ENCODE assay signal across 26 mouse cellular contexts in genomic region chr11:76773811-76774210, GRCm38 (mm10). TPM values are rescaled to one million over a fixed set of nuclear protein-coding genes. Genes with fewer than 3 reads are reported as not detected.
DNase-seq lines count a peak whose midpoint lies in the region; ATAC-seq and TF ChIP-seq lines count a peak whose summit lies in the region.
"Had no signal": no experiment of that assay in that cellular context is flagged by ENCODE, and none has a peak within 500 bp of the region (broad histone marks: within the 10 kb centered on the region; RNA-seq: fewer than 3 reads in every experiment).

No protein-coding gene starts in this region.

- no peak overlapping the region; the same call in 1 of the 2 replicates for H3K27ac ChIP-seq in embryonic facial prominence, embryonic 14.5 days (replicated peaks; ENCODE audit: low read depth, low read length)
- H3K27ac ChIP-seq in embryonic facial prominence, embryonic 10.5 days (replicated peaks), result no peak overlapping the region
- no peak overlapping the region for H3K27ac ChIP-seq in heart, postnatal 0 days (ENCODE audit: low read depth)
- no peak overlapping the region for H3K27ac ChIP-seq in heart, adult 2 months
- H3K27ac ChIP-seq in lung, embryonic 16.5 days (ENCODE audit: low read length), result no peak overlapping the region
- H3K27ac ChIP-seq: forebrain, embryonic 15.5 days; gastrocnemius, adult 2 months; hindbrain, embryonic 12.5 days; hindbrain, postnatal 0 days; kidney, embryonic 15.5 days; limb, embryonic 12.5 days; macrophage; midbrain, embryonic 13.5 days had no signal

- no peak overlapping the region for H3K4me2 ChIP-seq in embryonic facial prominence, embryonic 14.5 days (ENCODE audit: low read depth, low read length)
- no peak overlapping the region for H3K4me2 ChIP-seq in heart, postnatal 0 days (ENCODE audit: low read depth, low read length)
- no peak overlapping the region for H3K4me2 ChIP-seq in lung, embryonic 16.5 days (ENCODE audit: low read depth, low read length)
- H3K4me2 ChIP-seq: forebrain, embryonic 15.5 days; heart, embryonic 11.5 days; hindbrain, embryonic 12.5 days; kidney, embryonic 15.5 days; limb, embryonic 12.5 days; liver, embryonic 11.5 days; midbrain, embryonic 13.5 days had no signal

- no peak overlapping the region for H3K9ac ChIP-seq in embryonic facial prominence, embryonic 14.5 days (ENCODE audit: low read depth, low read length)
- no peak overlapping the region for H3K9ac ChIP-seq in heart, postnatal 0 days (replicated peaks; ENCODE audit: low read depth, low read length)
- H3K9ac ChIP-seq in heart, adult 2 months (ENCODE audit: low read depth, low read length), result no peak overlapping the region
- no peak overlapping the region for H3K9ac ChIP-seq in lung, embryonic 16.5 days (ENCODE audit: low read length)
- H3K9ac ChIP-seq: forebrain, embryonic 15.5 days; hindbrain, embryonic 12.5 days; kidney, embryonic 15.5 days; limb, embryonic 12.5 days had no signal

- no peaks in the 10 kb centered on the region for H3K4me1 ChIP-seq in embryonic facial prominence, embryonic 14.5 days (ENCODE audit: control insufficient read depth, insufficient read depth, low read length)
- no peaks in the 10 kb centered on the region for H3K4me1 ChIP-seq in embryonic facial prominence, embryonic 10.5 days
- H3K4me1 ChIP-seq in heart, postnatal 0 days (ENCODE audit: control insufficient read depth, insufficient read depth), result peaks cover 6% of the 10 kb centered on the region; the same call in 1 of the 2 replicates
- peaks cover 3% of the 10 kb centered on the region; the same call in 1 of the 2 replicates for H3K4me1 ChIP-seq in heart, adult 2 months (ENCODE audit: control insufficient read depth, insufficient read depth, low read length)
- H3K4me1 ChIP-seq in lung, embryonic 16.5 days (replicated peaks; ENCODE audit: control insufficient read depth, insufficient read depth, low read length), result peaks cover 15% of the 10 kb centered on the region
- H3K4me1 ChIP-seq: forebrain, embryonic 15.5 days; hindbrain, embryonic 12.5 days; limb, embryonic 12.5 days; midbrain, embryonic 13.5 days had no signal

- peak; percentile 39 for DNase-seq in embryonic facial prominence, embryonic 14.5 days (ENCODE audit: low spot score)
- no peak for DNase-seq in embryonic facial prominence, embryonic 10.5 days (ENCODE audit: low spot score)
- peak; percentile 18 for DNase-seq in heart, postnatal 0 days (ENCODE audit: low spot score)
- DNase-seq in heart, adult 2 months, result no peak
- no peak for DNase-seq in lung, adult 18-20 months
- peak; percentile 13 for DNase-seq in brain, adult 2 months (ENCODE audit: low read depth, low spot score)
- no peak for DNase-seq in right cerebral cortex, postnatal 36 days (ENCODE audit: low spot score in 2 of 2)
- DNase-seq: adrenal gland, adult 2 months; adrenal gland, postnatal 36 days; cerebellum, adult 2 months; cerebellum, postnatal 14 days; gastrocnemius, adult 2 months; gastrocnemius, postnatal 36 days; heart, postnatal 36 days; kidney, postnatal 25 days had no signal

- WGBS in embryonic facial prominence, embryonic 14.5 days, result 54% methylated on average over 3 of the region's 3 CpGs
- 77% methylated on average over 3 of the region's 3 CpGs for WGBS in embryonic facial prominence, embryonic 10.5 days
- WGBS in heart, postnatal 0 days, result 30% methylated on average over 3 of the region's 3 CpGs
- WGBS in heart, adult 2 months, result 26% methylated on average over 3 of the region's 3 CpGs
- 26% methylated on average over 3 of the region's 3 CpGs for WGBS in lung, embryonic 16.5 days

- intact Hi-C loops in heart, adult 2 months (cut with DNase I), result no loop called here

- ATAC-seq in embryonic facial prominence, embryonic 14.5 days (ENCODE audit: low read depth), result no peak
- ATAC-seq in heart, postnatal 0 days (ENCODE audit: insufficient read depth, low read depth), result no peak
- ATAC-seq in lung, embryonic 16.5 days (ENCODE audit: low read depth), result peak; percentile 60
- ATAC-seq: forebrain, embryonic 15.5 days; hindbrain, postnatal 0 days; intestine, postnatal 0 days; midbrain, embryonic 13.5 days had no signal

- H3K4me3 ChIP-seq in embryonic facial prominence, embryonic 14.5 days (ENCODE audit: low read depth, low read length), result no peak overlapping the region
- H3K4me3 ChIP-seq in embryonic facial prominence, embryonic 10.5 days, result no peak overlapping the region
- no peak overlapping the region for H3K4me3 ChIP-seq in heart, postnatal 0 days (ENCODE audit: low read depth, low read length)
- H3K4me3 ChIP-seq in heart, adult 2 months, result no peak overlapping the region
- no peak overlapping the region for H3K4me3 ChIP-seq in lung, embryonic 16.5 days (ENCODE audit: low read length)
- H3K4me3 ChIP-seq: forebrain, embryonic 15.5 days; gastrocnemius, adult 2 months; hindbrain, embryonic 12.5 days; kidney, embryonic 15.5 days; limb, embryonic 12.5 days; midbrain, embryonic 13.5 days had no signal

- H3K27me3 ChIP-seq in embryonic facial prominence, embryonic 14.5 days (replicated peaks; ENCODE audit: control insufficient read depth, insufficient read depth, low read length), result no peaks in the 10 kb centered on the region
- H3K27me3 ChIP-seq in embryonic facial prominence, embryonic 10.5 days (replicated peaks; ENCODE audit: low read depth, poor library complexity, severe bottlenecking), result no peaks in the 10 kb centered on the region
- no peaks in the 10 kb centered on the region for H3K27me3 ChIP-seq in heart, postnatal 0 days (ENCODE audit: control insufficient read depth, insufficient read depth, low read length)
- no peaks in the 10 kb centered on the region for H3K27me3 ChIP-seq in heart, adult 2 months (ENCODE audit: control insufficient read depth, insufficient read depth, low read length)
- no peaks in the 10 kb centered on the region for H3K27me3 ChIP-seq in lung, embryonic 16.5 days (ENCODE audit: control insufficient read depth, insufficient read depth, low read depth, low read length)
- H3K27me3 ChIP-seq: forebrain, embryonic 15.5 days; hindbrain, embryonic 12.5 days; kidney, embryonic 15.5 days; limb, embryonic 12.5 days; midbrain, embryonic 13.5 days had no signal

- no peaks in the 10 kb centered on the region for H3K79me2 ChIP-seq in heart, adult 2 months (replicated peaks; ENCODE audit: control insufficient read depth, insufficient read depth, low read length)

- TF ChIP-seq POLR2A in heart, adult 2 months (IDR thresholded peaks at IDR 0.05; ENCODE audit: insufficient read depth, low read depth, low read length), result no peak

- TF ChIP-seq CTCF in heart, postnatal 0 days (IDR thresholded peaks at IDR 0.05; ENCODE audit: low read depth), result no peak
- no peak for TF ChIP-seq CTCF in heart, adult 2 months (IDR thresholded peaks at IDR 0.05)

- H3K36me3 ChIP-seq in embryonic facial prominence, embryonic 14.5 days (ENCODE audit: control insufficient read depth, insufficient read depth, low read length), result no peaks in the 10 kb centered on the region
- no peaks in the 10 kb centered on the region for H3K36me3 ChIP-seq in embryonic facial prominence, embryonic 10.5 days (replicated peaks)
- no peaks in the 10 kb centered on the region for H3K36me3 ChIP-seq in heart, postnatal 0 days (replicated peaks; ENCODE audit: control insufficient read depth, insufficient read depth, low read length)
- no peaks in the 10 kb centered on the region for H3K36me3 ChIP-seq in heart, adult 2 months (ENCODE audit: control insufficient read depth, insufficient read depth, low read length)
- no peaks in the 10 kb centered on the region; the same call in 1 of the 2 replicates for H3K36me3 ChIP-seq in lung, embryonic 16.5 days (ENCODE audit: control insufficient read depth, insufficient read depth, low read length)
- H3K36me3 ChIP-seq: forebrain, embryonic 15.5 days; hindbrain, embryonic 12.5 days; limb, embryonic 12.5 days; midbrain, embryonic 13.5 days had no signal

- H3K9me3 ChIP-seq in embryonic facial prominence, embryonic 14.5 days (ENCODE audit: control insufficient read depth, low read length), result no peaks in the 10 kb centered on the region
- H3K9me3 ChIP-seq in embryonic facial prominence, embryonic 10.5 days, result no peaks in the 10 kb centered on the region
- H3K9me3 ChIP-seq in heart, postnatal 0 days (replicated peaks; ENCODE audit: control insufficient read depth, low read length), result no peaks in the 10 kb centered on the region
- H3K9me3 ChIP-seq in lung, embryonic 16.5 days (ENCODE audit: control insufficient read depth, low read length), result no peaks in the 10 kb centered on the region
- H3K9me3 ChIP-seq: forebrain, embryonic 15.5 days; hindbrain, embryonic 12.5 days; kidney, embryonic 15.5 days; limb, embryonic 12.5 days; midbrain, embryonic 13.5 days had no signal

- TF ChIP-seq EP300 in heart, postnatal 0 days (IDR thresholded peaks at IDR 0.05; ENCODE audit: low read depth), result no peak
- no peak for TF ChIP-seq EP300 in heart, adult 2 months (IDR thresholded peaks at IDR 0.05; ENCODE audit: insufficient read depth, low read depth, low read length)

RNA-seq across cellular contexts. Expression of gene Gosr1, which starts 10.4 kb away (rescaled TPM):
- 36.1 and 39.6 TPM in 2 replicates for polyA plus RNA-seq in embryonic facial prominence, embryonic 14.5 days (2014; fragmentation: Nextera tagmentation; extraction: Ambion mirVana)
- 20.8 and 28.4 TPM in 2 replicates for polyA plus RNA-seq in embryonic facial prominence, embryonic 10.5 days (2016; fragmentation: Nextera tagmentation; extraction: Ambion mirVana)
- 15.3 and 35.4 TPM in 2 replicates for total RNA-seq in heart, postnatal 0 days (2014; rRNA removed; ENCODE audit: low replicate concordance)
- polyA plus RNA-seq in heart, postnatal 0 days (2015; fragmentation: Nextera tagmentation; extraction: Ambion mirVana), result 15.4 and 16.8 TPM in 2 replicates
- total RNA-seq in heart, adult 2 months (2021), result 10 to 100 TPM; 24.1 to 26.0 TPM
- 11.1 and 19.6 TPM in 2 replicates for polyA plus RNA-seq in heart, adult 2 months (2012; rRNA removed)
- 27.6 and 29.9 TPM in 2 replicates for polyA plus RNA-seq in lung, embryonic 16.5 days (2015; fragmentation: Nextera tagmentation; extraction: Ambion mirVana)

Comparison
In these comparisons a context has a peak if more than half of its experiments do, and no peak if none do; other contexts are left out.
1. DNase-seq: peak in embryonic facial prominence, embryonic 14.5 days (single experiment), heart, postnatal 0 days (single experiment) and brain, adult 2 months (single experiment); none in embryonic facial prominence, embryonic 10.5 days (single experiment), heart, adult 2 months (0 of 2), lung, adult 18-20 months (0 of 2) and right cerebral cortex, postnatal 36 days (0 of 2).